Mouse (Mus musculus) intestine, postnatal 0 days (tissue): ENCODE results near the gene Dnal1. TPM values are rescaled to one million over a fixed set of nuclear protein-coding genes. Genes with fewer than 3 reads are reported as not detected.

Experiments
- ATAC-seq: fragments of 200-750 bp; cut with Nextera tagmentation; 2 replicates; pipeline ENCODE4 v1.8.0; 2017; ENCODE audit warnings: mild to moderate bottlenecking, moderate TSS enrichment, moderate library complexity
- H3K27ac ChIP-seq: fragments of 300-500 bp; sonication (generic); 2 replicates; pipeline ENCODE4 v1.5.1; 2014; ENCODE audit warnings: mild to moderate bottlenecking, low read depth, low read length, moderate library complexity
- H3K27me3 ChIP-seq: fragments of 300-500 bp; sonication (generic); replicated peaks from 2 replicates; pipeline ENCODE4 v1.6.1; 2014; ENCODE audit warnings: low read length, mixed read lengths; ENCODE audit not compliant: control insufficient read depth, insufficient read depth
- H3K36me3 ChIP-seq: fragments of 300-500 bp; sonication (generic); 2 replicates; pipeline ENCODE4 v1.6.1; 2014; ENCODE audit warnings: mild to moderate bottlenecking, moderate library complexity; ENCODE audit not compliant: control insufficient read depth, insufficient read depth
- H3K4me1 ChIP-seq: fragments of 300-500 bp; sonication (generic); replicated peaks from 2 replicates; pipeline ENCODE4 v1.6.1; 2014; ENCODE audit warnings: antibody characterized with exemption, low read length, mixed read lengths; ENCODE audit not compliant: control insufficient read depth, insufficient read depth
- H3K4me2 ChIP-seq: fragments of 300-500 bp; sonication (generic); replicated peaks from 2 replicates; pipeline ENCODE4 v1.6.1; 2014; ENCODE audit warnings: low read depth, mild to moderate bottlenecking, moderate library complexity
- H3K4me3 ChIP-seq: fragments of 300-500 bp; sonication (generic); 2 replicates; pipeline ENCODE4 v1.5.1; 2014; ENCODE audit warnings: low read depth, low read length
- H3K9ac ChIP-seq: fragments of 300-500 bp; sonication (generic); 2 replicates; pipeline ENCODE4 v1.6.1; 2014; ENCODE audit warnings: mild to moderate bottlenecking, low read depth, low read length
- H3K9me3 ChIP-seq: fragments of 300-500 bp; sonication (generic); 2 replicates; pipeline ENCODE4 v1.6.1; 2016; ENCODE audit warnings: mixed run types; ENCODE audit not compliant: control insufficient read depth
- CTCF ChIP-seq: sonication (generic); IDR thresholded peaks from 2 replicates; pipeline ENCODE4 v1.5.1; 2016; ENCODE audit warnings: low read depth, mild to moderate bottlenecking, control low read depth, antibody characterized with exemption, moderate library complexity
- WGBS: fragments of 180-500 bp; shearing (Covaris S2); extraction: QIAGEN DNeasy Blood & Tissue Kit; methylation state at CpG from one replicate; pipeline ENCODE4 v1.1.7; 2014; 5-methylcytosine and 5-hydroxymethylcytosine counted together
- polyA plus RNA-seq: library from polyadenylated mRNA; unstranded; fragments of >200 nt; fragmentation: Nextera tagmentation; extraction: Ambion mirVana; gene quantifications from 2 replicates; pipeline ENCODE4 v1.2.1, GENCODE M21; 2015

Gene Dnal1
- polyA plus RNA-seq, 1 experiment from 2014 or later = 1.0 TPM

- TF ChIP-seq CTCF = no peak
- Histone ChIP-seq H3K4me1 (no peaks in the 10 kb centered on the region), H3K36me3 (peaks cover 7% of the 10 kb centered on the region; the same call in 1 of the 2 replicates), H3K9ac (no peak overlapping the region), H3K9me3 (no peaks in the 10 kb centered on the region), H3K4me3 (no peak overlapping the region), H3K27me3 (no peaks in the 10 kb centered on the region), H3K4me2 (no peak overlapping the region), H3K27ac (no peak overlapping the region)
- ATAC-seq = no peak
- WGBS = 92% methylated on average over 4 of the region's 4 CpGs
These were observed 3.4 kb upstream of the Dnal1 start for GRCm38 (mm10) chr12:84110814-84111213.

- Histone ChIP-seq H3K27me3 (no peaks in the 10 kb centered on the region), H3K27ac (no peak overlapping the region), H3K4me2 (peak overlapping the region; percentile 89), H3K36me3 (peaks cover 7% of the 10 kb centered on the region; the same call in 1 of the 2 replicates), H3K4me3 (peak overlapping the region; percentile 70; the same call in 1 of the 2 replicates), H3K4me1 (no peaks in the 10 kb centered on the region), H3K9me3 (no peaks in the 10 kb centered on the region), H3K9ac (no peak overlapping the region)
- 32% methylated on average over 6 of the region's 6 CpGs for WGBS
- no peak for TF ChIP-seq CTCF
- ATAC-seq = no peak
These were observed 490 bp upstream of the Dnal1 start for GRCm38 (mm10) chr12:84113676-84114075.

GRCm38 (mm10) chr12:84119584-84119983 lies 5.4 kb downstream of the Dnal1 start:
- Histone ChIP-seq H3K4me1 (no peaks in the 10 kb centered on the region), H3K36me3 (no peaks in the 10 kb centered on the region), H3K4me3 (no peak overlapping the region), H3K9me3 (no peaks in the 10 kb centered on the region), H3K27ac (no peak overlapping the region), H3K27me3 (no peaks in the 10 kb centered on the region), H3K4me2 (no peak overlapping the region), H3K9ac (no peak overlapping the region)
- no peak for TF ChIP-seq CTCF
- no peak for ATAC-seq
- 95% methylated on average over 5 of the region's 5 CpGs for WGBS

DNA sequence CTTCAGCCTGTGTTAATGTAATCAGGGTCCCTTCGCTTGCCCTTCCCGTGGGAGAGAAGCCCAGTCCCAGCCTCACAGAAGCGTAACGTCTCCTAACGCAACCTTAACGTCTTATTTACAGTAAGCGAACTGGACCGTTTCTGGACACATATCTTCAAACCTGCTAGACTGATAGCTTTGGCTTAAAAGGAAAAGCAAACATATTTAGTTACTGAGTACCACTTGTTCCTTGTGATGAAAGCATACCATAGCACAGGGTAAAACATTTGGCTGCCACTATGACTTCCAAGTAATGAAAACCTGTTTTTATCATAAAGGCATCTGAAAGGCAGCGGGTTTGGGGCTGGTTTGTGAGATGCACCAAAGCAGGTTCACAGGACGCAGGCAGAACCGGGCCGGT lies 11.7 kb downstream of the Dnal1 start:
- Histone ChIP-seq H3K27ac (no peak overlapping the region), H3K4me2 (no peak overlapping the region), H3K4me1 (no peaks in the 10 kb centered on the region), H3K27me3 (no peaks in the 10 kb centered on the region), H3K36me3 (peaks cover 21% of the 10 kb centered on the region), H3K9me3 (no peaks in the 10 kb centered on the region), H3K4me3 (no peak overlapping the region), H3K9ac (no peak overlapping the region)
- no peak for TF ChIP-seq CTCF
- no peak for ATAC-seq
- WGBS = 83% methylated on average over 12 of the region's 12 CpGs

DNA sequence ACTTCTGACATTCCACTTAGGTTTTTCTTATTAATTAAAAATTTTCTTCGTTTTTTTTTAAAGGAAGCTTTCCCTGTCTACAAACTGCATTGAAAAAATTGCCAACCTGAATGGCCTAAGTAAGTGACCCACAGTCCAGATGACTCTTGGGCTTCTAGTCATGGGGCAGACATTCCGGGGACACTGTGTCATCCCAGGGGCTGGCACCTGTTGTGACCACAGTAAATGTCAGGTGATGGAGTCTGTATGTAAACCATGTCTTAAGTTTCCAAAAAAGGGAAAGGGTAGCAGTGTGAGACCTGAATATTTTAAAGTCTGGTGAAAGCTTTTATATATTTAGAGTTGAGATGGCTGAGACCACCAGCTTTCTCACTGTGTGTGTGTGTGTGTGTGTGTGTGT lies 12.7 kb downstream of the Dnal1 start:
- Histone ChIP-seq H3K4me1 (no peaks in the 10 kb centered on the region), H3K4me2 (no peak overlapping the region), H3K9ac (no peak overlapping the region), H3K36me3 (peaks cover 21% of the 10 kb centered on the region), H3K4me3 (no peak overlapping the region), H3K9me3 (no peaks in the 10 kb centered on the region), H3K27ac (no peak overlapping the region), H3K27me3 (no peaks in the 10 kb centered on the region)
- TF ChIP-seq CTCF = no peak
- no peak for ATAC-seq
- WGBS = 84% methylated on average over 2 of the region's 2 CpGs

GRCm38 (mm10) chr12:84128576-84128975 lies 14.4 kb downstream of the Dnal1 start:
- TF ChIP-seq CTCF = no peak
- Histone ChIP-seq H3K27me3 (no peaks in the 10 kb centered on the region), H3K4me1 (no peaks in the 10 kb centered on the region), H3K36me3 (peaks cover 21% of the 10 kb centered on the region), H3K9ac (no peak overlapping the region), H3K4me3 (no peak overlapping the region), H3K27ac (no peak overlapping the region), H3K9me3 (no peaks in the 10 kb centered on the region), H3K4me2 (no peak overlapping the region)
- WGBS = 86% methylated on average over 6 of the region's 6 CpGs
- ATAC-seq = no peak

DNA sequence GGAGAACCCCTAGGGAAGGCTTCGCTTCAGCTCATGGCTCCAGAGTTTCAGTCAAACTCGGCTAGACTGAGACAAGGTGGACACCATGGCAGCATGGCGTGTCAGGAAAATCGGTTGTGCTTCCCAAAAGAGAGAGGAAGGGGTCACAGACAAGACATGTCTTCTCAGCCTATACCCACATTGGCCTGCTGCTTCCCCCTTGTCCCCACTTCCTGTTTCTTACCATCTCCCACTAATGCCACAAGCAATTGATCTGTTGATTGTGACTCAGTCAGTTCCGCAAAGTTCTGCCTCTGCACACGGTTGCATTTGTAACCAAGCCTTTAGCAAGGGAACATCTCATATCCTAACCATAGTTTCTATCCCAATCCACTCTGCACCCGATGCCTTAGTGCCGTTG lies 15.8 kb downstream of the Dnal1 start:
- Histone ChIP-seq H3K4me3 (no peak overlapping the region), H3K9me3 (no peaks in the 10 kb centered on the region), H3K36me3 (peaks cover 19% of the 10 kb centered on the region), H3K4me1 (no peaks in the 10 kb centered on the region), H3K4me2 (no peak overlapping the region), H3K27me3 (no peaks in the 10 kb centered on the region), H3K27ac (no peak overlapping the region), H3K9ac (no peak overlapping the region)
- ATAC-seq = no peak
- no peak for TF ChIP-seq CTCF
- 91% methylated on average over 8 of the region's 8 CpGs for WGBS
